Mouse (Mus musculus) splenic B cell, adult 2 months (primary cell): ENCODE measurements at regions not wholly inside any gene's neighbourhood (a gene's known extent, or its start where the extent isn't known, plus 50 kb on each side); places are given as distances from the start of the nearest gene placed in this dataset.

Source experiments
- DNase-seq: peaks from one replicate; pipeline ENCODE4 v3.0.0-alpha.2; 2011; ENCODE audit warnings: low read depth, low spot score
- H3K27me3 ChIP-seq: 2 replicates; pipeline ENCODE4 v1.6.1; 2012; ENCODE audit warnings: mild to moderate bottlenecking, low read length, moderate library complexity, mixed read lengths; ENCODE audit not compliant: control insufficient read depth, poor library complexity, insufficient read depth, severe bottlenecking
- H3K36me3 ChIP-seq: 2 replicates; pipeline ENCODE4 v1.6.1; 2012; ENCODE audit warnings: mild to moderate bottlenecking, low read length, moderate library complexity, mixed read lengths; ENCODE audit not compliant: control insufficient read depth, poor library complexity, insufficient read depth, severe bottlenecking

GRCm38 (mm10) chr8:12127801-12128490, 150.7 kb upstream of the A230072I06Rik start:
- Histone ChIP-seq H3K27me3 (no peaks in the 10 kb centered on the region), H3K36me3 (no peaks in the 10 kb centered on the region)
- DNase-seq: no peak

- DNase-seq: peak; percentile 23
- no peaks in the 10 kb centered on the region for H3K27me3 ChIP-seq
- H3K36me3 ChIP-seq: no peaks in the 10 kb centered on the region
These were observed 148.0 kb upstream of the A230072I06Rik start for GRCm38 (mm10) chr8:12130591-12130990.

GRCm38 (mm10) chr8:12134200-12134599, 144.4 kb upstream of the A230072I06Rik start:
- Histone ChIP-seq H3K36me3 (no peaks in the 10 kb centered on the region), H3K27me3 (no peaks in the 10 kb centered on the region)
- DNase-seq: no peak

GRCm38 (mm10) chr8:12135392-12136177, 143.0 kb upstream of the A230072I06Rik start:
- Histone ChIP-seq H3K36me3 (no peaks in the 10 kb centered on the region), H3K27me3 (no peaks in the 10 kb centered on the region)
- DNase-seq: no peak

GRCm38 (mm10) chr8:12136178-12136455, 142.5 kb upstream of the A230072I06Rik start:
- no peak for DNase-seq
- Histone ChIP-seq H3K36me3 (no peaks in the 10 kb centered on the region), H3K27me3 (no peaks in the 10 kb centered on the region)

GRCm38 (mm10) chr8:12137496-12137895, 141.1 kb upstream of the A230072I06Rik start:
- no peak for DNase-seq
- Histone ChIP-seq H3K36me3 (no peaks in the 10 kb centered on the region), H3K27me3 (no peaks in the 10 kb centered on the region)

- H3K36me3 ChIP-seq: no peaks in the 10 kb centered on the region
- DNase-seq: no peak
- H3K27me3 ChIP-seq: no peaks in the 10 kb centered on the region
These were observed 140.7 kb upstream of the A230072I06Rik start for GRCm38 (mm10) chr8:12137913-12138312.

- DNase-seq: no peak
- Histone ChIP-seq H3K27me3 (no peaks in the 10 kb centered on the region), H3K36me3 (no peaks in the 10 kb centered on the region)
These were observed 126.9 kb upstream of the A230072I06Rik start for GRCm38 (mm10) chr8:12151679-12152078.

- no peaks in the 10 kb centered on the region for H3K36me3 ChIP-seq
- no peak for DNase-seq
These were observed 125.8 kb upstream of the A230072I06Rik start for GRCm38 (mm10) chr8:12152825-12153224.

GRCm38 (mm10) chr8:12156893-12157292, 121.7 kb upstream of the A230072I06Rik start:
- H3K36me3 ChIP-seq: no peaks in the 10 kb centered on the region
- no peak for DNase-seq
- H3K27me3 ChIP-seq: no peaks in the 10 kb centered on the region

More at GRCm38 (mm10) chr8:12152825-12153224, 125.8 kb upstream of the A230072I06Rik start:
- no peaks in the 10 kb centered on the region for H3K27me3 ChIP-seq

GRCm38 (mm10) chr8:12158188-12158587, 120.4 kb upstream of the A230072I06Rik start:
- Histone ChIP-seq H3K36me3 (no peaks in the 10 kb centered on the region), H3K27me3 (no peaks in the 10 kb centered on the region)
- DNase-seq: no peak

GRCm38 (mm10) chr8:12162921-12163705, 115.5 kb upstream of the A230072I06Rik start:
- DNase-seq: no peak
- no peaks in the 10 kb centered on the region; the same call in 1 of the 2 replicates for H3K27me3 ChIP-seq
- H3K36me3 ChIP-seq: no peaks in the 10 kb centered on the region

GRCm38 (mm10) chr8:12165487-12166152, 113.0 kb upstream of the A230072I06Rik start:
- no peak for DNase-seq
- no peaks in the 10 kb centered on the region; the same call in 1 of the 2 replicates for H3K27me3 ChIP-seq
- no peaks in the 10 kb centered on the region for H3K36me3 ChIP-seq

- no peak for DNase-seq
- H3K36me3 ChIP-seq: no peaks in the 10 kb centered on the region
- H3K27me3 ChIP-seq: no peaks in the 10 kb centered on the region; the same call in 1 of the 2 replicates
These were observed 106.8 kb upstream of the A230072I06Rik start for GRCm38 (mm10) chr8:12171788-12172187.
